Mouse (Mus musculus) common myeloid progenitor, adult 5-6 weeks (primary cell): ENCODE data around the gene Vmn2r49. TPM values are rescaled to one million over a fixed set of nuclear protein-coding genes. Genes with fewer than 3 reads are reported as not detected.
"Not testable (repeated sequence)": the region's sequence is repeated elsewhere in the genome, so short reads cannot be mapped to it uniquely, and the experiment has no call there.

Source experiments
- ATAC-seq: replicated peaks from 2 replicates; pipeline ENCODE4 v1.8.0; 2016; ENCODE audit warnings: low read depth, mild to moderate bottlenecking, moderate TSS enrichment, inconsistent platforms; ENCODE audit not compliant: poor library complexity, severe bottlenecking
- total RNA-seq: library from RNA; stranded (forward); fragments of 200-1000, 187-1606 nt; gene quantifications from 2 replicates; pipeline ENCODE4 v1.2.3, GENCODE M21; 2017

The Vmn2r49 gene
- not detected in 2 replicates for total RNA-seq

DNA sequence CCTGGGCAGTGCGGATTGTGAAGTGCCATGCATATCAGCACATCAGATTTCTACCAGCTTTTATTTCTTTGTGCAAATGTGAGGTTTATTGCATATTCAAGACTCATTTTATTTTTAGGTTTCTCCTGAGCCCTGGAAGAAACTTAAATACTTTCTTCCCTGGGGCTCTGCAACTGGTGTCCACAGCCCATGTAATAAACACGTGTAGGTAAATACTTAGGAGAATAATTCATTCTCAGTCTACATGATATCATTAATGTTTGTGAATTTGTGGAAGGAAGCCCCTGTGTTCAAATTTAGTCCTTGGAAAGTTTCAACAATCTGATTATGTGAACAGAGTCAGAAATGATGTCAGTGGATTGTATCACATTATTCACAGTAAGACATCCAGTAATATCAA is at the start of gene Vmn2r49:
TSS of gene Vmn2r49 (minus strand) at position 101 of the 400 bp plus-strand sequence.
- ATAC-seq: not testable (repeated sequence)

DNA sequence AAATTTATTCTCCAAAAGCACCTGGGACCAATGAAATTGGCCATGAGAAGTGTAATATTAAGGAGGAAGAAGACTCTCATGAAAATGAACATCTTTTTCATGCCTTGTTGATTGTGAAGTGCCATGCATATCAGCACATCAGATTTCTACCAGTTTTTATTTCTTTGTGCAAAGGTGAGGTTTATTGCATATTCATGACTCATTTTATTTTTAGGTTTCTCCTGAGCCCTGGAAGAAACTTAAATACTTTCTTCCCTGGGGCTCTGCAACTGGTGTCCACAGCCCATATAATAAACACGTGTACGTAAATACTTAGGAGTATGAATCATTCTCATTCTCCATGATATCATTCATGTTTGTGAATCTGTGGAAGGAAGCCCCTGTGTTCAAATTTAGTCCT is 38.6 kb downstream of the Vmn2r49 start, which contains the start of gene Vmn2r48:
TSS of gene Vmn2r48 (minus strand) at position 101 of the 400 bp plus-strand sequence.
- ATAC-seq: not testable (repeated sequence)

Other genes starting within 250 kb of the Vmn2r49 start
- not detected in 2 replicates for gene Vmn2r46, start 221.7 kb downstream of the Vmn2r49 start, total RNA-seq
- not detected in 2 replicates for gene Vmn2r47, start 150.9 kb downstream of the Vmn2r49 start, total RNA-seq
- gene Vmn2r48, start 38.7 kb downstream of the Vmn2r49 start, total RNA-seq: not detected in 2 replicates
- gene Vmn2r50, start 61.0 kb upstream of the Vmn2r49 start, total RNA-seq: not detected in 2 replicates
- gene Vmn2r51, start 113.5 kb upstream of the Vmn2r49 start, total RNA-seq: not detected in 2 replicates
- gene Vmn2r52, start 184.3 kb upstream of the Vmn2r49 start, total RNA-seq: not detected in 2 replicates